Mouse (Mus musculus) liver, embryonic 16.5 days (tissue): ENCODE data around the gene Mcfd2. TPM values are rescaled to one million over a fixed set of nuclear protein-coding genes. Genes with fewer than 3 reads are reported as not detected.
"Not testable (repeated sequence)": the region's sequence is repeated elsewhere in the genome, so short reads cannot be mapped to it uniquely, and the experiment has no call there.

Experiments
- ATAC-seq: fragments of 200-750 bp; cut with Nextera tagmentation; 2 replicates; pipeline ENCODE4 v1.8.0; 2017; ENCODE audit warnings: low read depth, mild to moderate bottlenecking, moderate number of reproducible peaks, moderate library complexity
- H3K27ac ChIP-seq: fragments of 300-500 bp; sonication (generic); 2 replicates; pipeline ENCODE4 v1.5.1; 2014; ENCODE audit warnings: mild to moderate bottlenecking, low read length
- H3K27me3 ChIP-seq: fragments of 300-500 bp; sonication (generic); 2 replicates; pipeline ENCODE4 v1.6.1; 2014; ENCODE audit warnings: low read depth, low read length, mixed read lengths; ENCODE audit not compliant: control insufficient read depth, insufficient read depth
- H3K36me3 ChIP-seq: fragments of 300-500 bp; sonication (generic); 2 replicates; pipeline ENCODE4 v1.6.1; 2014; ENCODE audit warnings: mild to moderate bottlenecking; ENCODE audit not compliant: control insufficient read depth, insufficient read depth
- H3K4me1 ChIP-seq: fragments of 300-500 bp; sonication (generic); 2 replicates; pipeline ENCODE4 v1.6.1; 2014; ENCODE audit warnings: low read depth, low read length, mixed read lengths; ENCODE audit not compliant: control insufficient read depth
- H3K4me2 ChIP-seq: fragments of 300-500 bp; sonication (generic); 2 replicates; pipeline ENCODE4 v1.6.1; 2014; ENCODE audit warnings: low read depth, low read length, mixed read lengths
- H3K4me3 ChIP-seq: fragments of 300-500 bp; sonication (generic); 2 replicates; pipeline ENCODE4 v1.5.1; 2014; ENCODE audit warnings: low read depth, mild to moderate bottlenecking, low read length
- H3K9ac ChIP-seq: fragments of 300-500 bp; sonication (generic); 2 replicates; pipeline ENCODE4 v1.6.1; 2014; ENCODE audit warnings: low read depth, low read length
- H3K9me3 ChIP-seq: fragments of 300-500 bp; sonication (generic); replicated peaks from 2 replicates; pipeline ENCODE4 v1.6.1; 2016; ENCODE audit warnings: low read length; ENCODE audit not compliant: control insufficient read depth
- WGBS: fragments of 180-500 bp; shearing (Covaris S2); extraction: QIAGEN DNeasy Blood & Tissue Kit; methylation state at CpG from one replicate; pipeline ENCODE4 v1.1.7; 2014; ENCODE audit not compliant: insufficient replicate concordance; 5-methylcytosine and 5-hydroxymethylcytosine counted together
- polyA plus RNA-seq: library from polyadenylated mRNA; unstranded; fragments of >200 nt; fragmentation: Nextera tagmentation; extraction: Ambion mirVana; gene quantifications from 2 replicates; pipeline ENCODE4 v1.2.1, GENCODE M21; 2015

The Mcfd2 gene
- polyA plus RNA-seq, 1 experiment from 2014 or later, result 103 TPM

DNA sequence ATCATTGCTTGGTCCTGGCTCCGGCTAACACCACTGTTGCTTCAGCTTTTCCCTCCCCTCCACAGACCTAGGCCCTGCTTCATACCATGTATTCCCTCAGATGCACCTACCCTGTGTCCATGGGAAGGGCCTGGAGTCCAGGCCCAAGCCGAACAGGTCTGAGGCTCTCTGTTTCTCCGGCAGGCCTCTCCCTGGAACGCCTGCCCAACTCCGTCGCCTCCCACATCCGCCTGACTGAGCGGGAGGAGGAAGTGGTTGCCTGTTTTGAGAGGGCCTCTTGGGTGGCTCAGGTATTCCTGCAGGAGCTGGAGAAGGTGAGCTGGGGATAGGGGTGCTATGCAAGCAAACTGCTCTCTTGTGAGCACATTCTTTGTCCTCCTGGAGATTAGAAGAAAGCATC is 41.0 kb upstream of the Mcfd2 start:
- Histone ChIP-seq H3K4me1 (peaks cover 12% of the 10 kb centered on the region), H3K27ac (no peak overlapping the region), H3K9ac (no peak overlapping the region), H3K36me3 (peaks cover 6% of the 10 kb centered on the region), H3K27me3 (no peaks in the 10 kb centered on the region), H3K9me3 (no peaks in the 10 kb centered on the region), H3K4me2 (no peak overlapping the region), H3K4me3 (no peak overlapping the region)
- WGBS, result 62% methylated on average over 8 of the region's 8 CpGs
- ATAC-seq, result no peak

GRCm38 (mm10) chr17:87305065-87305464 is 39.3 kb upstream of the Mcfd2 start:
- Histone ChIP-seq H3K4me1 (peaks cover 12% of the 10 kb centered on the region), H3K27ac (no peak overlapping the region), H3K27me3 (no peaks in the 10 kb centered on the region), H3K9ac (no peak overlapping the region), H3K4me3 (no peak overlapping the region), H3K9me3 (no peaks in the 10 kb centered on the region), H3K36me3 (peaks cover 6% of the 10 kb centered on the region), H3K4me2 (no peak overlapping the region)
- ATAC-seq, result no peak
- 70% methylated on average over 8 of the region's 8 CpGs for WGBS

GRCm38 (mm10) chr17:87304151-87304894 is 38.6 kb upstream of the Mcfd2 start:
- no peak overlapping the region for H3K4me3 ChIP-seq
- peak; percentile 43 for ATAC-seq
- peaks cover 12% of the 10 kb centered on the region for H3K4me1 ChIP-seq
- no peak overlapping the region for H3K4me2 ChIP-seq
- no peak overlapping the region for H3K9ac ChIP-seq
- no peaks in the 10 kb centered on the region for H3K27me3 ChIP-seq
- peaks cover 6% of the 10 kb centered on the region; the same call in 1 of the 2 replicates for H3K36me3 ChIP-seq
- no peaks in the 10 kb centered on the region for H3K9me3 ChIP-seq
- WGBS, result 66% methylated on average over 11 of the region's 11 CpGs
- H3K27ac ChIP-seq, result no peak overlapping the region

DNA sequence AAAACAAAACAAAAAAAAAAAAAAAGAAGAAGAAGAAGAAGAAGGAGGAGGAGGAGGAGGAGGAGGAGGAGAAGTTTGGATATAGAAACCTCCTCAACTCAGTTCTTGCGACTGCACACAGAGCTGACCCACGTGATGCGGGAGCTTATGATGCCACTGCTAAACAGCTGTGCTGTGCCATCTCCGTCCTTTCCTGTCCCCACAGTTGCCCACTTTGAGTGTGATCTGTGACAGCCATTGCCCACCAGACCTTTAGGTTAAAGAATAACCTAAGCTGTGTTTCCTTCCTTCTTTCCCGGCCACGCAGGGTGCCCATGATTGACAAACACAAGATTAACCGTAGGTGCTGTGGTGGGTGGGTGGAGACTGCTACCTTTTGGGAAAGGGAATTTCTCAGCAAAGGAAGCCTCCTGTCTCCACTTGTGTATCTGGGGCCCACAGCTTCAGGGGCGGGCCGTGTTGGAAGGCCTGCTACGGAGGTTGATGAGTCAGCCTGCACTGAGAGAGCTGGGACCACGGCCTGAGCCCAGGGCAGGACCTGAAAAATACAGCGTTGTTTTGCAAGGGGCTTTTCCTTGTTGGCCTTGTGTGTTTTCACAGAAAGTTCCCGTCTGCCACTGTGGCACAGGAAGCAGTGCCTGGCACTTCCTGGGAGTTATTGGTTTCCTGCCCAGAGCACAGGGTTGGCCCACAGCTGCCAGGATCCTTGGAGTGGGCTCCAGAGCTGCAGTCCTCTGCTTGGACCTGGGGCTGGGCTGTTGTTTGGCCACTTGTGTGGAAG is 36.5 kb upstream of the Mcfd2 start:
- H3K4me2 ChIP-seq, result no peak overlapping the region
- WGBS, result 17% methylated on average over 13 of the region's 13 CpGs
- no peak for ATAC-seq
- peaks cover 23% of the 10 kb centered on the region for H3K4me1 ChIP-seq
- H3K27ac ChIP-seq, result peak overlapping the region; percentile 65
- H3K4me3 ChIP-seq, result no peak overlapping the region
- no peaks in the 10 kb centered on the region for H3K27me3 ChIP-seq
- H3K9me3 ChIP-seq, result no peaks in the 10 kb centered on the region
- no peak overlapping the region for H3K9ac ChIP-seq
- no peaks in the 10 kb centered on the region for H3K36me3 ChIP-seq

DNA sequence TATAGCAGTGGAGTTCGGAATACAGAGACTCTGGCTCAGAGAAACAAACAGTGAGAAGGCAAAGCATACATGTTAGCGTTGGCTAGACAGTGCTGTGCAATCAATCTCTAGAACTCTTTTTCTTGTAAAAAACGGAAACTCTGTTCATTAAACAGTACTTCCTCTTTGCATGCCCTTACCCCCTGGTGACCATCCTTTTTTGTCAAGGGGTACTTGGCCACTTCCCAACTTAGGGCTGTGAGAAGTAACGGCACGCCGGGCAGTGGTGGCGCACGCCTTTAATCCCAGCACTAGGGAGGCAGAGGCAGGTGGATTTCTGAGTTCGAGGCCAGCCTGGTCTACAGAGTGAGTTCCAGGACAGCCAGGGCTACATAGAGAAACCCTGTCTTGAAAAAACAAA is 35.9 kb upstream of the Mcfd2 start:
- H3K9ac ChIP-seq, ATAC-seq, H3K9me3 ChIP-seq, H3K4me2 ChIP-seq, H3K27ac ChIP-seq, H3K4me3 ChIP-seq, H3K36me3 ChIP-seq, H3K27me3 ChIP-seq: not testable (repeated sequence)
- 55% methylated on average over 9 of the region's 9 CpGs for WGBS
- peaks cover 23% of the 10 kb centered on the region for H3K4me1 ChIP-seq

DNA sequence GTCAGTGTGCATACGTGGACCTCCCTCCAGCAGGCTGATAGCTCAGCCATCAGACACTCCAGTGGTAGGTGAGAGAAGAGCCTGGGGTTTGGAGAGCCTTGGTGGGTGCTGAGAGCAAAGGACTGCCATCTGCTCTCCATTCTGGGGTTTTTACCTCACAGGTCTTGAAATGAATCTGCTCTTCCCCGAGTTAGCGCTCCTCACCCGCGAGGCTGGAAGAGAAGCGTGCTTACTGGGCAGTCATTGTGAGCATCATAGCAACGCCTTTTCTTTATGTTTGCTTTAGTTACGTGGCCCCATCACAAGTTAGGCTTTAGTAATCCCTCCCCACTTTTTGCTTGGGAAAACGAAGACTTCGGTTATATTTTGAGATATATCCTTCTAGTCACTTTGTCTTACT is 34.6 kb upstream of the Mcfd2 start:
- ATAC-seq, result no peak
- Histone ChIP-seq H3K4me2 (no peak overlapping the region), H3K36me3 (0 out of 2 replicates have a peak, but pooled peaks cover 1% of the 10 kb centered on the region), H3K9ac (no peak overlapping the region), H3K27ac (no peak overlapping the region), H3K4me1 (peaks cover 27% of the 10 kb centered on the region), H3K27me3 (no peaks in the 10 kb centered on the region), H3K4me3 (no peak overlapping the region), H3K9me3 (no peaks in the 10 kb centered on the region)
- 85% methylated on average over 10 of the region's 10 CpGs for WGBS

DNA sequence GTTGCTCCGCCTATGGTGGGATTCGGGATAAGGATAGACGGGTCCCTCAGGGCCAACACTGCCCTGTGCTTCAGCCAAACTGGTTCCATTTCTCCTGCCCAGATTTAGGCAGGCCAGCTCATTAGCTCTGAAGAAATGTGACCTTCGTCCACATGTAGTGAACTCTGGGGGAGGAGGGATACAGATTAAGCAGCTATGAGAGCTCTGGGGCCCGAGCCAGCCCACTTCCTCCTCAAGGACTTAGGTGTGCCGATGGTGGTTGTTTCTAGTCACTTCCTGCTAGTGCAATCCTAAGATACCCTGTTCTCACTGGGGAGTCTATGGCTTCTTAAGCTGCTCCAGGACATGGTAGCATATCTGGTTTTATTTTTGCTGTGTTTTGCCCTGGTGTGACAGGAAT is 33.2 kb upstream of the Mcfd2 start:
- peaks cover 3% of the 10 kb centered on the region; the same call in 1 of the 2 replicates for H3K36me3 ChIP-seq
- 45% methylated on average over 6 of the region's 6 CpGs for WGBS
- peak overlapping the region; percentile 33; the same call in 1 of the 2 replicates for H3K27ac ChIP-seq
- peaks cover 28% of the 10 kb centered on the region for H3K4me1 ChIP-seq
- H3K4me3 ChIP-seq, result no peak overlapping the region
- no peaks in the 10 kb centered on the region for H3K9me3 ChIP-seq
- ATAC-seq, result peak; percentile 39
- no peaks in the 10 kb centered on the region for H3K27me3 ChIP-seq
- no peak overlapping the region for H3K9ac ChIP-seq
- no peak overlapping the region for H3K4me2 ChIP-seq

- H3K4me3 ChIP-seq, H3K4me2 ChIP-seq, ATAC-seq, H3K27ac ChIP-seq, H3K9me3 ChIP-seq, H3K9ac ChIP-seq, H3K27me3 ChIP-seq: not testable (repeated sequence)
- 88% methylated on average over 1 of the region's 1 CpGs for WGBS
- Histone ChIP-seq H3K4me1 (peaks cover 18% of the 10 kb centered on the region), H3K36me3 (peaks cover 14% of the 10 kb centered on the region)
Measured at GRCm38 (mm10) chr17:87296701-87297100, 31.0 kb upstream of the Mcfd2 start.

DNA sequence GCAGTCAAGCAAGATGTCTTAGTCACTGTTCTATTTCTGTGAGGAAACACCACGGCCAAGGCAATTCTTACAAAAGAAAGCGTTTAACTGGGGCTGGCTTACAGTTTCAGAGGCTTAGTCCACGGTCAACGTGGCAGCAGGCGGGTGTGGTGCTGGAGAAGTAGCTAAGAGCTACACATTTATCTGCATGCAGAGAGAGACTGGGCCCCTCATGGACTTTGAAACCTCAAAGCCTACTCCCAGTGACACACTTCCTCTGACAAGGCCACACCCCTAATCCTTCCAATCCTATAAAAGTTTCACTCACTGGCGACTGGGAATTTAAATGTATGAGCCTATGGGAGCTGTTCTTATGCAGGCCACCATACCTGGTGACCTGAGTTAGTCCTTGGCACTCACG is 30.0 kb upstream of the Mcfd2 start:
- Histone ChIP-seq H3K36me3 (peaks cover 14% of the 10 kb centered on the region), H3K9ac (no peak overlapping the region), H3K27me3 (no peaks in the 10 kb centered on the region), H3K4me3 (no peak overlapping the region), H3K4me1 (peaks cover 18% of the 10 kb centered on the region), H3K9me3 (no peaks in the 10 kb centered on the region), H3K27ac (no peak overlapping the region), H3K4me2 (no peak overlapping the region)
- ATAC-seq, result no peak
- 51% methylated on average over 7 of the region's 7 CpGs for WGBS
